Mouse (Mus musculus): ENCODE data around the gene Rwdd3.
A peak's percentile ranks its signal among the peaks of the same experiment; 100 is the strongest.

Gene Rwdd3

GRCm38 (mm10) chr3:121171243-121171871 is at the start of gene Rwdd3:
Rwdd3 (minus strand) TSS chr3:121171695.
- DNase-seq (ENCODE audit: low spot score in 2 of 2), result peak; percentile 93

- DNase-seq (ENCODE audit: low spot score in 2 of 2), result no peak
Observed at GRCm38 (mm10) chr3:121217011-121217410, 45.5 kb upstream of the Rwdd3 start.

DNA sequence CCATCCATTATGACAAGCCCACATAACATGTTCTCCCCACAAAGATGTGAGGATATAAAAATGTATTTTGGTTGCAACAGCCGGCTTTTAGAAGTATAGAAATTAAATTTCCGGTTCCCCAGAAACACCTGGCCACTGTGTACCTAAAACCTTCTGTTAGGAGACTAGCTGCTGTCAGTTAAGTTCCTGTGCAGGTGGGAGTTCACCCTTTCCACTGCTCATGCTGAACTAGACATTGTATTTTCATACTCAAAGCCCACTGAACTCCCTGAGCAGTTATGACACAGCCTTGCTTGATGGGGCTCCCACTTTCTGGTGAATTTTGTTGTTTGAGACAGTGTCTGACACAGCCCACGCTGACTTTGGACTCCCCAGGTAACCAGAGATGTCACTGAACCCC is 42.0 kb upstream of the Rwdd3 start:
- no peak for DNase-seq (ENCODE audit: low spot score in 2 of 2)

GRCm38 (mm10) chr3:121212156-121212555 is 40.7 kb upstream of the Rwdd3 start:
- DNase-seq (ENCODE audit: low spot score in 2 of 2), result no peak

DNA sequence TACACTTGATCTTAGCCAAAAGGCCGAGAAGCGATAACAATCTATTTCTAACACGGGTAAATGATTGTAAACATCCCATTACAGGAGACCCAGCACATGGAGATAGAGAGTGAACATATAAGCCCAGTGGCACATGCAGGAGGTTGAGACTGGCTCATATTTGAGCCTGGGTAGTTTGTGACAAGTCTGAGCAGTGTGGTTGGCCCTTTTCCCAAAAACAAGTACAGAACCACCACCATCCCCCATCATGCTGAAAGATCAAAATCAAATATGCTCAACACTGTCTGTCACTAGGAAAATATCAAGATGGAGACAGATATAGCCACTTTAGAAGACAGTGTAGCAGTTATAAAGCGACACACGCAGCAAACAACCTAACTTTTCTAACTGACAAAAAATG is 37.5 kb upstream of the Rwdd3 start:
- DNase-seq (ENCODE audit: low spot score in 2 of 2), result no peak

GRCm38 (mm10) chr3:121206202-121206882 is 34.8 kb upstream of the Rwdd3 start:
- no peak for DNase-seq (ENCODE audit: low spot score in 2 of 2)

GRCm38 (mm10) chr3:121202638-121203037 is 31.1 kb upstream of the Rwdd3 start:
- DNase-seq (ENCODE audit: low spot score in 2 of 2), result no peak

DNA sequence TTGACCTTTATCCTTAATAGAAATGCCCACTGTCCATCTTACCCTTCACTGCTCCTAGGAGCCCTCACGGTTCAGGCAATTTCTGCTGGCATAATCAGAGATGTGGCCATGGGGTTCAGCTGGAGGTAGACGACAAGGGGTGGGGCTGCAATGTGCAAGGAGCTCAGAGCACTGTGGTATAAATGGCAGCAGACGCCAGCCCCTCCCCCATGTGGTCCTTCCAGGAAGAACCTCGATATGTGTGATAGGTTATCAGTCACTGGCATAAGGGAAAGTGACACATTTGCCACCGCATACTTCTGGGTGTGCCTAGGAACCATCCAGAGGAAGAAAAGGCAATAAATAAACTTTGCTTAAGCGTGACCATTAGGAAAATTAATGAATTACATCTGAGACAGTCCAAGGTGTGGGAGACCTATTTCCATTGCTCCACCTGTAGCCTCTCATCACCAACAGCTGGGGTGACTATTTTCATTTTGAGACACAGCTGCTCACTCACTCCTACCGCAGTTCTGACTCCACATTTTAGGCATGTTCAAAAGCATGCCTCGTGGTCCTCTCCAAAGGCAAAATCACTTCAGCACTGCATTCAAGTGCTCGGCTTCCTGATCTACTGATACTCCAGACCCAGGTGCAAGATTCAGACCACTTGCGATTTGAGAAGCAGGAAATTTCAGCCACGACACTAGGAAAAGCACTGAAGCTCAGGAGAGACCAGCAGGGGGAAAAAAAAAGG is 29.7 kb upstream of the Rwdd3 start:
- DNase-seq (ENCODE audit: low spot score in 2 of 2), result no peak

- no peak for DNase-seq (ENCODE audit: low spot score in 2 of 2)
Observed at GRCm38 (mm10) chr3:121189199-121189598, 17.7 kb upstream of the Rwdd3 start.

- no peak for DNase-seq (ENCODE audit: low spot score in 2 of 2)
Observed at GRCm38 (mm10) chr3:121187510-121187909, 16.0 kb upstream of the Rwdd3 start.

DNA sequence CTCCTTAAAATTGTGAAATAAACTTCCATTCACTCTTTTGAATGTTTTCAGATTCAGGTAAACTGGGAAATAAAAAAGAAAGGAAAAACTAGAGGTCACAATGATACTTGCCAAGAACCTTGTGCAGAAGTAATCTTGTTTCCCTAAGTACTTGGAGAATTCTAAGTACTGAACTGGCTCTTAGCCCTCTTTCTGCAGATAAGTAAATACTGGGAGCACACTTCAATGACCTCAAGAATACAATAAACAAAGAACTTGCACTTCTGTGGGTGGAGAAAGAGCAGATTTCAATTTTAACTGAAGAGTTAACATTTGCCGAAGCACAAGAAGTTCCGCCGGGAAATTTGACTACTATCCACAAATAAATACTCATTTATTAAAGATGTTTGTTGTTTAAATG is 15.4 kb upstream of the Rwdd3 start:
- no peak for DNase-seq (ENCODE audit: low spot score in 2 of 2)

DNA sequence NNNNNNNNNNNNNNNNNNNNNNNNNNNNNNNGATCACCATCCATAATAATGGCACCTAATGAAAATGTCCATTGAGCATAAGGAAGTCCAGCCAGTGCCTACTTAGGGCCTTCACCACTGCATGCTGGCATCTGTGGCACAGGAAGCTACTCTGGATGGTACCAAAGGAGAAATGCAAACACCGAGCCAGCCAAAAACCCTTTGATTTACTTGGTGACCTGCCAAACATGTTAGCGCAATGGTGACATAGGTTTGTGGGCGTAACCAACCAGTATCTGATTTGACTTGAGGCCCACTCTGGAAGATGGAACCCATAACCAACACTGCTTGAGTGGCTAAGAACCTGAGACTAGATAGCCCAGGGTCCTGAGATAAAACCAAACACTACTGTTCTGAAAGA is 13.7 kb upstream of the Rwdd3 start:
- DNase-seq (ENCODE audit: low spot score in 2 of 2), result no peak

- no peak for DNase-seq (ENCODE audit: low spot score in 2 of 2)
Observed at GRCm38 (mm10) chr3:121176011-121176410, 4.5 kb upstream of the Rwdd3 start.

DNA sequence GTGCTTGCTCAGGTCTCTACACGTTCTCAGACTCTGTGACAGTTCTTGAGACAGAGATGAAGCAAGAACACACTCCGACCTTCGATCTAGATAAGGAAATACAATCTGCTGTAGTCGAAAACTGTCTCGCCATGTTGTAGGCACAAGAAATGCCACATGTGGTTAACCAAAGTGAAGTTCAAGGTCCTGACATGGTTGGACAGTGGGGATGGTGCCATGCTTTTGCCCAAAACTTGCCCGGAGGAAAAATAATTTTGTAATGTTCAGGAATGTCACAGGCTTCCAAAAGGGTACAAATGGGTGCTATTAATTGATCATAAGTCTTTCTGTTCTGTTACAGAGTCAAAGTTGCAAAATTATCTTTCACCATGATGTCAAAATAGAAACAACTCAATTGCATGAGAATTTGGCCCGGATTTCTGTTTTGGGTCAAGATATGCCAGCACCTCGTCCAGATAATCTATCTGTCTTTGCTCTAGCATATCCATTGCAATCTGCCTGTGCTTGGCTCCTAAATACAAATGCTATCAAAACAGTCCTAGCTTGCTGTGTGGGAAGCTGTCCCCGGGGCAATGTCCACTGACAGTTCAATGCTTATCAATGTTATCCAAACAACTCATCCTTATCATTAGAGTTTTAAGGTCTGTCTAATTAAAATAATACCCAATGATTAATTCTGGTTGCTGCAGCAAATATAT is 2.9 kb upstream of the Rwdd3 start:
- no peak for DNase-seq (ENCODE audit: low spot score in 2 of 2)

GRCm38 (mm10) chr3:121172718-121173117 is 1.2 kb upstream of the Rwdd3 start:
- no peak for DNase-seq (ENCODE audit: low spot score in 2 of 2)

- DNase-seq (ENCODE audit: low spot score in 2 of 2), result no peak
Observed at GRCm38 (mm10) chr3:121171872-121172265, 374 bp upstream of the Rwdd3 start.

DNA sequence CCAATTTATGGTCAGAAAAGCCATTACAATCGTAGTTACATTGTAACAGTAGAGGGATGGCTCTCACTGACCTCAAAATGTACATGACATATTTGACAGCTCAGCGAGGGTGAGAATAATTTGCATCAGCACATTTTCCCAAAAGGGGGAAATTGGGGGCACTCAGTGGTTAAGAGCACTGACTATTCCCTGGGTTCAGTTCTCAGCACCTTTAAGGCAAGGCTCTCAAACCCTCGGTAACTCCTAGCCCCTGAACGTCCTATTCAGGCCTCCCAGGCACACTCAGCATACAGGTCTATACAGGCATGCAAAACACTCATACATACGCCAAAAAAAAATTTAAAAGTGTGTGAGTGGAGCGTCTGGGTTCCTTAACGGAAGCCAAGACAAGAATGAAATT is 864 bp downstream of the Rwdd3 start:
- DNase-seq (ENCODE audit: low spot score in 2 of 2), result no peak

DNA sequence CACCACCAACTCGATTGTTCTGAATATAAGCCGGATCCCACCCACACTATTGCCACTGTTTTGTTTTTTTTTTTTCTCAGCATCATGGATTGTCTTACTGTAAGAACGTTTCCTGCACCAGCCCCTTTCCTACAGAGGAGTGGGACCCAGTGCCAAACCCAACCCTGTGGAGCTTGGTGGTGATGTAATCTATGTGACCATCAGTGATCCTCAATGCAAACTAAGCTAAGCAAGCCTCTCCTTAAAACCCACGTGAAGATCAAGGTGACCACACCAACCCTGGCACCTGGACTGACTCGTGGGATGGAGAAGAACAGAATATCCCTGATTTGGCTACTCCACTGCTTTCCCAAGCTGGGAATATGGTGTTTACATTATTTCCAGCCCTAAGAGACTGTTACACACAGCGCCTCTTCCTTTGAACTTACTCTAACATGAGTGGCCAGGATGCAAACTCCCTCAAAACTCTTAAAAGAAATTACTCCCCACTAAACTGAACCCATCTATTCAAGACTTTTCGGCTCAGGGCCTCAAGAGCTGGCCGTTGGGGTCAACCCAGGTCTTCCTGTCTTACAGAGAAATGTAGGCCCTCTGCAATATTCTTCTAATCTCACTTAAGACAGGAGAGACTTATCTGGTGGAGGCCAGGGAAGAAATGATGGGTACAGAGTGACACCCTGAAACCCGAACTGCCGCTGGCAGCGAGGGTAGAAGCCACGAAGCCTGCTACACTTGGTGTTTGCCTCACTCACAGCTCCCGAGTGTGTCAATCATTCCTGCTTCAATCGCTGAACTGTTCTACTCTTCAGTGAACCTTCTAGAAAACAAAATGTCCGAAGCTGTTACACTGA is 2.2 kb downstream of the Rwdd3 start:
- no peak for DNase-seq (ENCODE audit: low spot score in 2 of 2)

GRCm38 (mm10) chr3:121168581-121168980 is 2.9 kb downstream of the Rwdd3 start:
- no peak for DNase-seq (ENCODE audit: low spot score in 2 of 2)

DNA sequence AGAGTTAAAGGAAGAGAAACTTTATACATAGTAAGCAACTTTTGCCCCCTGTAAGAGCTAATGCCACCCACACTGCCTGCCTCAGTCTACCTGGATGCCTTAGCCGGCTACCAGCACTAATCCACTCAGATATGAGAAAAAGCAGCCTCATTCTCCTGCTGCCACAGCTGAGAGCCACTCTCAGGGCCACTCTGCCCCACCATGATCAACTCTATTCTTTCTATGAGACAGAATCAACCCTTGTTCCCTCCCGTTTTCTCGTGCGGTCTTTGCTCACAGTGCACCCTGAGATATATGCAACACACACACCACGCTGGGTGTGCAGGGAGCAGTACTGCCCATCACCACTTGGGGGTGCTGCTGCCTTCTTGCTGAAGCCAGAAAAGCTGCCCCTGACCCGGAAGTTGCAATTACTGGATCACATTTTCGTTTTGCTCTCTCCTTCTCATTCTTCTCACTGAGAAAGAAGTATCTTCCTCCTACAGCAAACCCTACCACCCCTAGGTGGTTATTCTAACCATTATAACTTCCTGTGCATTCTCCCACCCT is 8.2 kb downstream of the Rwdd3 start:
- peak; percentile 39 to 55 for DNase-seq (ENCODE audit: low spot score in 2 of 2)

- no peak for DNase-seq (ENCODE audit: low spot score in 2 of 2)
Observed at GRCm38 (mm10) chr3:121161661-121162060, 9.8 kb downstream of the Rwdd3 start.
